Mouse (Mus musculus) layer of hippocampus, postnatal 25 days (tissue): ENCODE results near the gene Olfr993. TPM values are rescaled to one million over a fixed set of nuclear protein-coding genes. Genes with fewer than 3 reads are reported as not detected.

Experiments used
- DNase-seq, 2 experiments: peaks; one replicate each; pipeline ENCODE4 v3.0.0; 2022; ENCODE audit warnings: mixed read lengths in 2 of 2, low spot score in 1 of 2; ENCODE audit errors: extremely low spot score in 1 of 2
- total RNA-seq, 2 experiments: library from RNA; stranded (reverse); gene quantifications; 2 replicates each; pipeline ENCODE4 v1.2.3; 2021

Gene Olfr993
- total RNA-seq, result not detected

GRCm38 (mm10) chr2:85414777-85415176 lies at the start of gene Olfr993:
Gene Olfr993 (minus strand): TSS chr2:85414877.
- no peak for DNase-seq

- DNase-seq, result no peak
These were observed 28.9 kb upstream of the Olfr993 start, which contains the start of gene Olfr995 for GRCm38 (mm10) chr2:85443539-85443938. Gene Olfr995 (minus strand): TSS chr2:85443639.

- no peak for DNase-seq
These were observed 27.9 kb upstream of the Olfr993 start for GRCm38 (mm10) chr2:85442546-85442945.

- no peak for DNase-seq
These were observed 21.7 kb upstream of the Olfr993 start, which contains the start of gene Olfr994 for GRCm38 (mm10) chr2:85436351-85436750. Gene Olfr994 (minus strand): TSS chr2:85436451.

- DNase-seq, result no peak
These were observed 11.2 kb upstream of the Olfr993 start for GRCm38 (mm10) chr2:85425893-85426292.

GRCm38 (mm10) chr2:85409369-85409768 lies 5.3 kb downstream of the Olfr993 start, which contains the start of gene Olfr992:
Gene Olfr992 (minus strand): TSS chr2:85409469.
- DNase-seq, result no peak

Other genes starting within 250 kb of the Olfr993 start
- 10 to 100 TPM; 15.0 to 19.1 TPM for gene Lrrc55, start 217.7 kb downstream of the Olfr993 start, total RNA-seq
- gene Olfr987, start 75.6 kb downstream of the Olfr993 start, total RNA-seq, result not detected
- gene Olfr988, start 51.6 kb downstream of the Olfr993 start, total RNA-seq, result not detected
- not detected for gene Olfr992, start 5.4 kb downstream of the Olfr993 start, total RNA-seq
- gene Olfr994, start 21.6 kb upstream of the Olfr993 start, total RNA-seq, result not detected
- not detected for gene Olfr995, start 28.8 kb upstream of the Olfr993 start, total RNA-seq
- under 1 TPM; 0.20 to 0.21 TPM for gene 4833423E24Rik, start 104.1 kb upstream of the Olfr993 start, total RNA-seq
- not detected for gene Olfr996, start 164.3 kb upstream of the Olfr993 start, total RNA-seq
- not detected for gene Olfr998, start 174.1 kb upstream of the Olfr993 start, total RNA-seq
- not detected for gene Olfr1000, start 197.0 kb upstream of the Olfr993 start, total RNA-seq
- gene Olfr1002, start 235.8 kb upstream of the Olfr993 start, total RNA-seq, result not detected
- not detected for gene Olfr154, start 249.6 kb upstream of the Olfr993 start, total RNA-seq